Mouse (Mus musculus): ENCODE results near the gene 1700056E22Rik.

Gene 1700056E22Rik

GRCm38 (mm10) chr1:184019042-184019721 lies 14.9 kb downstream of the 1700056E22Rik start:
- no peak for DNase-seq (ENCODE audit: low spot score)

DNA sequence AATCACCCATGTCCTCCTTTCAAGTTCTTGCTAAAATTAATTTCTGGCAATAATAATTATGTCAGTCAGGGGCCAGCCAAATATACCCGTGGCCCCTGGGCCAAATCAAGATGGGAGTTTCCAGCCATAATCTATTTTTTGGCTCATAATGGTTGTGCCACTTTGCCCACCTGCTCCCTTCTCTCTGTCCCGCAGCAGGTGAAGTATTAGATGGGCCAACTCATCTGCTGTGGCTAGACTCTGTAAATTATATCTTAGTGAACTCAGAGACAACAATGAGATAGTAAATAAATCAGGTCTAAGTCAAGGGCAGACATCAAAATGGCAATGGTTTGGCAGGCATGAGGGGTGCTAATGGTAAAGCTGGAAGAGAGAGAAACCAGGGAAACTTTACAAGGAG lies 16.5 kb downstream of the 1700056E22Rik start:
- no peak for DNase-seq (ENCODE audit: low spot score)

GRCm38 (mm10) chr1:184015995-184016730 lies 17.9 kb downstream of the 1700056E22Rik start:
- no peak for DNase-seq (ENCODE audit: low spot score)

- DNase-seq (ENCODE audit: low spot score): no peak
These were observed 20.0 kb downstream of the 1700056E22Rik start for GRCm38 (mm10) chr1:184014091-184014490.

- DNase-seq (ENCODE audit: low spot score): no peak
These were observed 21.0 kb downstream of the 1700056E22Rik start, which contains the start of gene Dusp10 for GRCm38 (mm10) chr1:184013106-184013505. TSS of gene Dusp10 (plus strand) at chr1:184013302.

- no peak for DNase-seq (ENCODE audit: low spot score)
These were observed 22.8 kb downstream of the 1700056E22Rik start for GRCm38 (mm10) chr1:184011311-184011710.

DNA sequence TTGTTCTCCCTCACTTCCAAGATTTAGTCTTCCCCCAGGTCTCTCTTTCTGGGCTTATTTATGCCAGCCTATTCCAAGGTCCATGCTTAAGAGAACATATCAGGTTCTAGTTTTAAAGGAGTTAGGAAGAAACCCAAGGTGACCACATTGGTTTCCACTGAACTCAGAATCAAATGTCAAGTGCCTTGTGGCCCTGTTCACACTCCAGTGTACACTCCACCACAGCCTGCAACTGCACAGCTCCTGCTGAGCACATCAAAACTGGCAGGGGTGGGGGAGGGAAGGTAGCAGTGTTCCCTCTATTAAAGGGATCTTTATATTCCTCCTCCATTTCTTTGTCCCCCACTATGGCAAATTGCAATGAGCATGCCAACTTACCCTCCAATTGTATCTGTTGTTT lies 28.0 kb downstream of the 1700056E22Rik start:
- DNase-seq (ENCODE audit: low spot score): no peak

- no peak for DNase-seq (ENCODE audit: low spot score)
These were observed 28.6 kb downstream of the 1700056E22Rik start for GRCm38 (mm10) chr1:184005315-184006058.

- no peak for DNase-seq (ENCODE audit: low spot score)
These were observed 29.8 kb downstream of the 1700056E22Rik start for GRCm38 (mm10) chr1:184004311-184004710.

DNA sequence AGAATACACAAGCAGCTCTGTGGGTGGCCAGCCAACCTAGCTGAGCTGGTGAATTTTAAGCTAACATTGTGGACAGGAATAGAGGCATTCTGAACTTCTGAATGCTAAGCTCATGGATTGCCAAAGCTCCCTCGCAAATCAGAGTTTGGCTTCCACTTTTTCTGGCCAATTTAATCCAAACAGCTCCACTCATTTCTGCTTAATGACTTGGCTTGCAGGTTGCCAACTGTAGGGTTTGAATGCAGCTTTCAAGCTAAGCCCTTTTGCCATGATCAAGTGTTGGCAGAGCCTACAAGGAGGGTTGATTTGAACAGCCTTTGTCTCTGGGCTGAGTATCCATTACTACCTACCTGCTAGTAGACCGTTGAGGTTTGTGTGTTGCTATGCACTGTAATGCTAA lies 31.6 kb downstream of the 1700056E22Rik start:
- DNase-seq (ENCODE audit: low spot score): no peak

DNA sequence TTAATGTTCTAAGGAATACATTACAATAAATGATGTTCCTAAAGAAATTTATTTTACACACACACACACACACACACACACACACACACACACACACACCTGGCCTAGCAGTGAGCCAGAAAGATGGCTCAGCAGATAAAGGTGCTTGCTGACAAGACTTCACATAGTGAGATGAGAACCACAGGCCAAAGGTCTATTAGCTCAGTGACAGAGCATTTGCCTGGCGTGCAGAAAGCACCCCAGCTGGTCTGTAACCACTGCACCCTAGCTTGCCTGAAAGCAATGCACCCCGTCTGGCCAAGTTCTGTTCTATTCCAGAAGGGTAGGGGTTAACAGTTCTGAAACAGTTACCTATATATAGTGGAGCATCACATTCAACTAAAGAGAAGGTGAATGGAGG lies 36.9 kb downstream of the 1700056E22Rik start:
- DNase-seq (ENCODE audit: low spot score): no peak

GRCm38 (mm10) chr1:183991921-183992320 lies 42.2 kb downstream of the 1700056E22Rik start:
- no peak for DNase-seq (ENCODE audit: low spot score)

DNA sequence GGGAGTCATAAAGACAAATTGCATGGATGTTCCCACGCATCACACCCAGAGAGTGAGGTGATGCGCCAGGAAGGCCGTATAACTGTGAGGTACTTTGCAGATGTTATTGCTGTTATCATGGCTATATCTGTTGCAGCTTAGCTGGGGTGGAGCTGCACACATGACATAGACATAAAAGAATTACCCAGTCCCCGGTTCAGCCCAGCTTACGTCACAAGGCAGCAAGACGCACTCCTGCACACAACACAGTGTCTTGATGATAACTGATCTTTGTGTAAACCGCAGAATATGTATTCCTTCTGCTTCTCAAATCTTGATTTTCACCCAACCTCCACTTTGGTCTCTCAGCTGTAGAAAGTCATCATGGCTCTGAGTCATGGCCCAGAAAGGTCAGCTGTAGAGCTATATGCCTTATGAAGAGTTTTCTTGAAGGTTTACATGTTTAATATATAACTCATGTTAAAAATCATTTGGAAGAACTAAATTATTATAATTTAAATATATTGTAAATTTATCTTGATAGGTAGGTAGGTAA lies 46.3 kb downstream of the 1700056E22Rik start:
- DNase-seq (ENCODE audit: low spot score): no peak
